Mouse (Mus musculus) stomach, postnatal 0 days (tissue): Measurements from ENCODE around the gene Ggt1. TPM values are rescaled to one million over a fixed set of nuclear protein-coding genes. Genes with fewer than 3 reads are reported as not detected.

Experiments used
- ATAC-seq: fragments of 200-750 bp; cut with Nextera tagmentation; 2 replicates; pipeline ENCODE4 v1.8.0; 2017; ENCODE audit not compliant: low FRiP score, low TSS enrichment
- DNase-seq: peaks from one replicate; pipeline ENCODE4 v3.0.0-alpha.2; 2016; ENCODE audit warnings: low spot score
- H3K27ac ChIP-seq: fragments of 300-500 bp; sonication (generic); replicated peaks from 2 replicates; pipeline ENCODE4 v1.5.1; 2014; ENCODE audit warnings: mild to moderate bottlenecking, control low read depth
- H3K27me3 ChIP-seq: fragments of 300-500 bp; sonication (generic); 2 replicates; pipeline ENCODE4 v1.6.1; 2014; ENCODE audit warnings: low read length; ENCODE audit not compliant: control insufficient read depth, insufficient read depth
- H3K36me3 ChIP-seq: fragments of 300-500 bp; sonication (generic); 2 replicates; pipeline ENCODE4 v1.6.1; 2014; ENCODE audit warnings: low read length, mixed read lengths; ENCODE audit not compliant: control insufficient read depth, insufficient read depth
- H3K4me1 ChIP-seq: fragments of 300-500 bp; sonication (generic); replicated peaks from 2 replicates; pipeline ENCODE4 v1.6.1; 2014; ENCODE audit warnings: antibody characterized with exemption; ENCODE audit not compliant: control insufficient read depth, insufficient read depth
- H3K4me2 ChIP-seq: fragments of 300-500 bp; sonication (generic); replicated peaks from 2 replicates; pipeline ENCODE4 v1.6.1; 2014; ENCODE audit warnings: low read depth, mild to moderate bottlenecking, control low read depth, moderate library complexity
- H3K4me3 ChIP-seq: fragments of 300-500 bp; sonication (generic); 2 replicates; pipeline ENCODE4 v1.5.1; 2014; ENCODE audit warnings: low read depth, low read length, control low read depth
- H3K9ac ChIP-seq: fragments of 300-500 bp; sonication (generic); 2 replicates; pipeline ENCODE4 v1.6.1; 2014; ENCODE audit warnings: mild to moderate bottlenecking, low read length, control low read depth, mixed read lengths
- H3K9me3 ChIP-seq: fragments of 300-500 bp; sonication (generic); 2 replicates; pipeline ENCODE4 v1.6.1; 2016; ENCODE audit warnings: low read length; ENCODE audit not compliant: control insufficient read depth
- CTCF ChIP-seq: IDR thresholded peaks from 2 replicates; pipeline ENCODE4 v1.5.1; 2016; ENCODE audit warnings: antibody characterized with exemption, low read depth, mild to moderate bottlenecking, moderate library complexity
- EP300 ChIP-seq: optimal IDR thresholded peaks from 2 replicates; pipeline ENCODE3; 2016; ENCODE audit warnings: antibody characterized with exemption
- WGBS: fragments of 180-500 bp; shearing (Covaris S2); extraction: QIAGEN DNeasy Blood & Tissue Kit; methylation state at CpG from one replicate; pipeline ENCODE4 v1.1.7; 2014; 5-methylcytosine and 5-hydroxymethylcytosine counted together
- polyA plus RNA-seq: library from polyadenylated mRNA; unstranded; fragments of >200 nt; fragmentation: Nextera tagmentation; extraction: Ambion mirVana; gene quantifications from 2 replicates; pipeline ENCODE4 v1.2.1, GENCODE M21; 2015

Ggt1 gene
- polyA plus RNA-seq, 1 experiment from 2014 or later = 1.9 TPM

- H3K9me3 ChIP-seq = no peaks in the 10 kb centered on the region
- H3K9ac ChIP-seq = no peak overlapping the region
- WGBS = 94% methylated on average over 8 of the region's 8 CpGs
- ATAC-seq (no peak), DNase-seq (no peak)
- H3K4me2 ChIP-seq = no peak overlapping the region
- no peaks in the 10 kb centered on the region for H3K4me1 ChIP-seq
- no peaks in the 10 kb centered on the region for H3K36me3 ChIP-seq
- no peak overlapping the region for H3K4me3 ChIP-seq
- TF ChIP-seq EP300 = no peak
- no peak for TF ChIP-seq CTCF
- no peak overlapping the region for H3K27ac ChIP-seq
- H3K27me3 ChIP-seq = no peaks in the 10 kb centered on the region
Observed at GRCm38 (mm10) chr10:75634610-75635009, 73.2 kb downstream of the Ggt1 start.

GRCm38 (mm10) chr10:75635019-75635692 is 73.8 kb downstream of the Ggt1 start:
- no peaks in the 10 kb centered on the region for H3K27me3 ChIP-seq
- H3K4me2 ChIP-seq = no peak overlapping the region
- no peaks in the 10 kb centered on the region for H3K36me3 ChIP-seq
- ATAC-seq (no peak), DNase-seq (no peak)
- no peaks in the 10 kb centered on the region for H3K9me3 ChIP-seq
- H3K4me1 ChIP-seq = no peaks in the 10 kb centered on the region
- H3K4me3 ChIP-seq = no peak overlapping the region
- TF ChIP-seq CTCF (no peak), EP300 (no peak)
- no peak overlapping the region for H3K27ac ChIP-seq
- H3K9ac ChIP-seq = no peak overlapping the region
- WGBS = 71% methylated on average over 14 of the region's 14 CpGs

- H3K27ac ChIP-seq = no peak overlapping the region
- ATAC-seq (no peak; the same call in 1 of the 2 replicates), DNase-seq (peak; percentile 68)
- peak; percentile 94 for TF ChIP-seq CTCF
- no peak for TF ChIP-seq EP300
- H3K36me3 ChIP-seq = no peaks in the 10 kb centered on the region
- no peak overlapping the region for H3K4me3 ChIP-seq
- H3K9ac ChIP-seq = no peak overlapping the region
- H3K27me3 ChIP-seq = no peaks in the 10 kb centered on the region
- no peak overlapping the region for H3K4me2 ChIP-seq
- 11% methylated on average over 9 of the region's 9 CpGs for WGBS
- no peaks in the 10 kb centered on the region for H3K4me1 ChIP-seq
- H3K9me3 ChIP-seq = no peaks in the 10 kb centered on the region
Observed at GRCm38 (mm10) chr10:75635693-75636055, 74.3 kb downstream of the Ggt1 start.

Other genes with a start within 250 kb of the Ggt1 start
- 0.82 and 1.3 TPM in 2 replicates for gene Adora2a, start 244.7 kb upstream of the Ggt1 start, polyA plus RNA-seq
- 3.8 and 5.3 TPM in 2 replicates for gene Upb1, start 160.5 kb upstream of the Ggt1 start, polyA plus RNA-seq
- 70.2 and 70.3 TPM in 2 replicates for gene Snrpd3, start 44.1 kb upstream of the Ggt1 start, polyA plus RNA-seq
- 14.6 and 14.9 TPM in 2 replicates for gene Gucd1, start 43.6 kb upstream of the Ggt1 start, polyA plus RNA-seq
- gene Lrrc75b, start 1.3 kb upstream of the Ggt1 start, polyA plus RNA-seq = 0.73 and 0.93 TPM in 2 replicates
- gene Ggt5, start 27.7 kb downstream of the Ggt1 start, polyA plus RNA-seq = 2.6 and 2.8 TPM in 2 replicates
- 12.2 and 14.1 TPM in 2 replicates for gene Susd2, start 82.4 kb downstream of the Ggt1 start, polyA plus RNA-seq
- 13.9 and 14.7 TPM in 2 replicates for gene Cabin1, start 202.7 kb downstream of the Ggt1 start, polyA plus RNA-seq
- gene Ddt, start 211.8 kb downstream of the Ggt1 start, polyA plus RNA-seq = 64.1 and 68.4 TPM in 2 replicates
- gene Gm20441, start 219.3 kb downstream of the Ggt1 start, polyA plus RNA-seq = 0.16 and 0.64 TPM in 2 replicates
- gene Gstt3, start 219.8 kb downstream of the Ggt1 start, polyA plus RNA-seq = 72.6 and 77.8 TPM in 2 replicates
- 16.1 and 19.7 TPM in 2 replicates for gene Gstt1, start 237.0 kb downstream of the Ggt1 start, polyA plus RNA-seq